Mouse (Mus musculus) megakaryocyte, embryonic 14.5 days (primary cell): ENCODE results near the gene Ccdc88a.

Experiments
- FLI1 ChIP-seq: IDR thresholded peaks from 2 replicates; pipeline ENCODE4 v1.6.1; 2012; ENCODE audit warnings: low read length, inconsistent platforms, mixed read lengths
- GATA1 ChIP-seq: IDR thresholded peaks from 3 replicates; pipeline ENCODE4 v1.6.1; 2012; ENCODE audit warnings: mixed read lengths, low read length, inconsistent platforms, borderline replicate concordance

DNA sequence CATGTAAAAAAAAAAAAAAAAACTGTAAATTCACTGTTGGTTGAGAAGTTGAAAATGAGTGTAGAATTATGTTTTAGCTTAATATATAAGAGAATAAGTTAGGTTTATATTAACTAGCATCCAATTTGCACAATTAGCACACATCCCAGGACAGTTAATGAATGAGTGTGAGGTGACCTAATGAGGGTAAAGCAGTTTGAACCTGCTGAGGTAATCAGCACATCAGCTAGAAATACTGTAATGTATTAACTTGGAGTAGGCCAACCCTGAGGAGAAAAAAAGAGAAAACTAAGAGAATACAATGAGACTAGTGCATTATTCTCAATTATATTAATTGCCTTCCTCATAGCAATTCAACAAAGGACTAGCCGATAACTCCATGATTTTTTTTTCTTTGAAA, 136.0 kb downstream of the Ccdc88a start:
- no peak for TF ChIP-seq GATA1
- TF ChIP-seq FLI1, result no peak
